Mouse (Mus musculus) midbrain, postnatal 0 days (tissue): ENCODE results near the gene Cdkn2aip. TPM values are rescaled to one million over a fixed set of nuclear protein-coding genes. Genes with fewer than 3 reads are reported as not detected.

Experiments used
- ATAC-seq: fragments of 200-750 bp; cut with Nextera tagmentation; 2 replicates; pipeline ENCODE4 v1.8.0; 2017; ENCODE audit warnings: moderate number of reproducible peaks, mild to moderate bottlenecking, moderate TSS enrichment, moderate library complexity; ENCODE audit not compliant: low FRiP score
- DNase-seq: peaks from one replicate; pipeline ENCODE4 v3.0.0-alpha.2; 2015; ENCODE audit warnings: low spot score
- H3K27ac ChIP-seq: fragments of 300-500 bp; sonication (generic); 2 replicates; pipeline ENCODE4 v1.5.1; 2014; ENCODE audit warnings: low read depth, mild to moderate bottlenecking, low read length, mixed read lengths
- H3K27me3 ChIP-seq: fragments of 300-500 bp; sonication (generic); 2 replicates; pipeline ENCODE4 v1.6.1; 2014; ENCODE audit warnings: low read length, control low read depth, mixed read lengths; ENCODE audit not compliant: insufficient read depth
- H3K36me3 ChIP-seq: fragments of 300-500 bp; sonication (generic); 2 replicates; pipeline ENCODE4 v1.6.1; 2014; ENCODE audit warnings: low read length, control low read depth, mixed read lengths; ENCODE audit not compliant: insufficient read depth
- H3K4me1 ChIP-seq: fragments of 300-500 bp; sonication (generic); 2 replicates; pipeline ENCODE4 v1.6.1; 2014; ENCODE audit warnings: mild to moderate bottlenecking, control low read depth, antibody characterized with exemption, low read length, mixed read lengths; ENCODE audit not compliant: insufficient read depth
- H3K4me2 ChIP-seq: fragments of 300-500 bp; sonication (generic); 2 replicates; pipeline ENCODE4 v1.6.1; 2014; ENCODE audit warnings: low read depth, mild to moderate bottlenecking, low read length, mixed read lengths; ENCODE audit not compliant: poor library complexity, severe bottlenecking
- H3K4me3 ChIP-seq: fragments of 300-500 bp; sonication (generic); 2 replicates; pipeline ENCODE4 v1.5.1; 2014; ENCODE audit warnings: low read depth, mild to moderate bottlenecking, low read length, moderate library complexity
- H3K9ac ChIP-seq: fragments of 300-500 bp; sonication (generic); replicated peaks from 2 replicates; pipeline ENCODE4 v1.6.1; 2014; ENCODE audit warnings: mild to moderate bottlenecking, low read length, moderate library complexity, mixed read lengths; ENCODE audit not compliant: poor library complexity, severe bottlenecking
- H3K9me3 ChIP-seq: fragments of 300-500 bp; sonication (generic); 2 replicates; pipeline ENCODE4 v1.6.1; 2016; ENCODE audit warnings: low read length, control low read depth
- CTCF ChIP-seq: IDR thresholded peaks from 2 replicates; pipeline ENCODE4 v1.5.1; 2016; ENCODE audit warnings: antibody characterized with exemption, mild to moderate bottlenecking
- WGBS: fragments of 180-500 bp; shearing (Covaris S2); extraction: QIAGEN DNeasy Blood & Tissue Kit; methylation state at CpG from one replicate; pipeline ENCODE4 v1.1.7; 2014; 5-methylcytosine and 5-hydroxymethylcytosine counted together
- polyA plus RNA-seq: library from polyadenylated mRNA; unstranded; fragments of >200 nt; fragmentation: Nextera tagmentation; extraction: Ambion mirVana; gene quantifications from 2 replicates; pipeline ENCODE4 v1.2.1, GENCODE M21; 2015
- total RNA-seq: library from RNA; depleted of rRNA; stranded (reverse); fragments of >200 nt; gene quantifications from 2 replicates; pipeline ENCODE4 v1.2.3, GENCODE M21; 2014

Gene Cdkn2aip
- total and polyA plus RNA-seq, 2 experiments from 2014 or later: 19.9 to 23.3 TPM

GRCm38 (mm10) chr8:47674777-47675710 lies 38.7 kb downstream of the Cdkn2aip start, which contains the start of gene Ing2:
Gene Ing2, minus strand, starts transcription at chr8:47675556.
- H3K4me3 ChIP-seq: peak within 1 kb of the TSS; percentile 98
- no peaks in the 10 kb centered on the region for H3K9me3 ChIP-seq
- H3K27ac ChIP-seq: peak within 1 kb of the TSS; percentile 88
- peak; percentile 36 for TF ChIP-seq CTCF
- under 1% methylated on average over 71 of the region's 106 CpGs for WGBS
- DNase-seq (peak; percentile 100), ATAC-seq (peak; percentile 92)
- peak within 1 kb of the TSS; percentile 78 for H3K4me2 ChIP-seq
- no peaks in the 10 kb centered on the region for H3K27me3 ChIP-seq
- H3K4me1 ChIP-seq: no peaks in the 10 kb centered on the region
- H3K36me3 ChIP-seq: no peaks in the 10 kb centered on the region
- peak within 1 kb of the TSS; percentile 78 for H3K9ac ChIP-seq

GRCm38 (mm10) chr8:47674140-47674776 lies 39.5 kb downstream of the Cdkn2aip start:
- peak overlapping the region; percentile 59 for H3K4me2 ChIP-seq
- H3K4me3 ChIP-seq: peak overlapping the region; percentile 98
- H3K27me3 ChIP-seq: no peaks in the 10 kb centered on the region
- no peaks in the 10 kb centered on the region for H3K36me3 ChIP-seq
- H3K4me1 ChIP-seq: no peaks in the 10 kb centered on the region
- ATAC-seq (peak; percentile 31), DNase-seq (no peak)
- H3K27ac ChIP-seq: peak overlapping the region; percentile 75
- TF ChIP-seq CTCF: no peak
- H3K9me3 ChIP-seq: no peaks in the 10 kb centered on the region
- H3K9ac ChIP-seq: peak overlapping the region; percentile 59
- WGBS: 1% methylated on average over 45 of the region's 59 CpGs

GRCm38 (mm10) chr8:47673317-47674139 lies 40.2 kb downstream of the Cdkn2aip start:
- Histone ChIP-seq H3K27me3 (no peaks in the 10 kb centered on the region), H3K4me1 (no peaks in the 10 kb centered on the region), H3K9me3 (no peaks in the 10 kb centered on the region), H3K36me3 (no peaks in the 10 kb centered on the region), H3K9ac (peak overlapping the region; percentile 59), H3K4me3 (peak overlapping the region; percentile 98), H3K27ac (peak overlapping the region; percentile 75), H3K4me2 (peak overlapping the region; percentile 59)
- WGBS: under 1% methylated on average over 34 of the region's 53 CpGs
- no peak for TF ChIP-seq CTCF
- DNase-seq (peak; percentile 89), ATAC-seq (peak; percentile 64)

- Histone ChIP-seq H3K4me1 (no peaks in the 10 kb centered on the region), H3K4me3 (no peak overlapping the region), H3K36me3 (peaks cover 5% of the 10 kb centered on the region), H3K4me2 (no peak overlapping the region), H3K9me3 (no peaks in the 10 kb centered on the region), H3K9ac (no peak overlapping the region), H3K27ac (no peak overlapping the region), H3K27me3 (no peaks in the 10 kb centered on the region)
- no peak for TF ChIP-seq CTCF
- WGBS: 86% methylated on average over 8 of the region's 8 CpGs
- DNase-seq: no peak
- no peak for ATAC-seq
Observed at GRCm38 (mm10) chr8:47664231-47664785, 49.4 kb downstream of the Cdkn2aip start.

- Histone ChIP-seq H3K9ac (no peak overlapping the region), H3K9me3 (no peaks in the 10 kb centered on the region), H3K36me3 (peaks cover 5% of the 10 kb centered on the region), H3K4me1 (no peaks in the 10 kb centered on the region), H3K27me3 (no peaks in the 10 kb centered on the region), H3K27ac (no peak overlapping the region), H3K4me2 (no peak overlapping the region), H3K4me3 (no peak overlapping the region)
- no peak for ATAC-seq
- 96% methylated on average over 5 of the region's 5 CpGs for WGBS
- DNase-seq: no peak
- TF ChIP-seq CTCF: no peak
Observed at GRCm38 (mm10) chr8:47663201-47663600, 50.5 kb downstream of the Cdkn2aip start.
